Mouse (Mus musculus) brain, embryonic 14.5 days (tissue): ENCODE data around the gene Pitpnc1. TPM values are rescaled to one million over a fixed set of nuclear protein-coding genes. Genes with fewer than 3 reads are reported as not detected.

Source experiments
- DNase-seq: peaks from one replicate; pipeline ENCODE4 v3.0.0-alpha.2; 2011; ENCODE audit warnings: low read depth
- CTCF ChIP-seq: fragments of 200-500 bp; IDR thresholded peaks from 2 replicates; pipeline ENCODE4 v1.5.1; 2012; ENCODE audit warnings: inconsistent platforms, mild to moderate bottlenecking, moderate library complexity, borderline replicate concordance; ENCODE audit not compliant: insufficient read depth, insufficient read length; ENCODE audit errors: extremely low read depth
- POLR2A ChIP-seq: fragments of 200-500 bp; IDR thresholded peaks from 2 replicates; pipeline ENCODE4 v1.6.1; 2012; ENCODE audit warnings: mild to moderate bottlenecking, inconsistent platforms, borderline replicate concordance; ENCODE audit not compliant: poor library complexity, insufficient read depth, insufficient read length, severe bottlenecking; ENCODE audit errors: extremely low read depth
- polyA plus RNA-seq: library from polyadenylated mRNA; depleted of rRNA; stranded (reverse); fragments of >200 nt; gene quantifications from 2 replicates; pipeline ENCODE4 v1.2.3, GENCODE M21; 2012

Gene Pitpnc1
- polyA plus RNA-seq, 1 experiment: 30.2 TPM

- no peak for TF ChIP-seq POLR2A
- no peak for TF ChIP-seq CTCF
- DNase-seq: no peak
Observed at GRCm38 (mm10) chr11:107377326-107377725, 93.2 kb downstream of the Pitpnc1 start.

- peak; percentile 47 for DNase-seq
- TF ChIP-seq CTCF (no peak), POLR2A (no peak)
Observed at GRCm38 (mm10) chr11:107376272-107376671, 94.2 kb downstream of the Pitpnc1 start.

- TF ChIP-seq POLR2A (no peak), CTCF (no peak)
- DNase-seq: no peak
Observed at GRCm38 (mm10) chr11:107375816-107376215, 94.7 kb downstream of the Pitpnc1 start.

- no peak for TF ChIP-seq CTCF
- TF ChIP-seq POLR2A: no peak
- peak; percentile 38 for DNase-seq
Observed at GRCm38 (mm10) chr11:107373569-107373968, 96.9 kb downstream of the Pitpnc1 start.

GRCm38 (mm10) chr11:107373154-107373553 is 97.3 kb downstream of the Pitpnc1 start:
- DNase-seq: no peak
- TF ChIP-seq POLR2A: no peak
- TF ChIP-seq CTCF: no peak

- TF ChIP-seq CTCF: no peak
- TF ChIP-seq POLR2A: no peak
- DNase-seq: peak; percentile 81
Observed at GRCm38 (mm10) chr11:107372688-107373087, 97.8 kb downstream of the Pitpnc1 start.

- TF ChIP-seq CTCF (no peak), POLR2A (no peak)
- no peak for DNase-seq
Observed at GRCm38 (mm10) chr11:107370476-107370875, 100.0 kb downstream of the Pitpnc1 start.

GRCm38 (mm10) chr11:107369661-107370060 is 100.8 kb downstream of the Pitpnc1 start:
- no peak for DNase-seq
- TF ChIP-seq POLR2A: no peak
- TF ChIP-seq CTCF: no peak

- TF ChIP-seq CTCF: no peak
- no peak for TF ChIP-seq POLR2A
- no peak for DNase-seq
Observed at GRCm38 (mm10) chr11:107365938-107366712, 104.4 kb downstream of the Pitpnc1 start.

- DNase-seq: peak; percentile 56
- no peak for TF ChIP-seq POLR2A
- TF ChIP-seq CTCF: no peak
Observed at GRCm38 (mm10) chr11:107358695-107359094, 111.8 kb downstream of the Pitpnc1 start.

- TF ChIP-seq CTCF (no peak), POLR2A (no peak)
- DNase-seq: peak; percentile 63
Observed at GRCm38 (mm10) chr11:107356224-107356623, 114.3 kb downstream of the Pitpnc1 start.

GRCm38 (mm10) chr11:107355526-107355925 is 115.0 kb downstream of the Pitpnc1 start:
- TF ChIP-seq CTCF (no peak), POLR2A (no peak)
- no peak for DNase-seq
